Mouse (Mus musculus): ENCODE measurements around the gene Nt5e. TPM values are rescaled to one million over a fixed set of nuclear protein-coding genes. Genes with fewer than 3 reads are reported as not detected.

Gene Nt5e
- polyA plus RNA-seq, 1 experiment from 2014 or later: 2.4 TPM

DNA sequence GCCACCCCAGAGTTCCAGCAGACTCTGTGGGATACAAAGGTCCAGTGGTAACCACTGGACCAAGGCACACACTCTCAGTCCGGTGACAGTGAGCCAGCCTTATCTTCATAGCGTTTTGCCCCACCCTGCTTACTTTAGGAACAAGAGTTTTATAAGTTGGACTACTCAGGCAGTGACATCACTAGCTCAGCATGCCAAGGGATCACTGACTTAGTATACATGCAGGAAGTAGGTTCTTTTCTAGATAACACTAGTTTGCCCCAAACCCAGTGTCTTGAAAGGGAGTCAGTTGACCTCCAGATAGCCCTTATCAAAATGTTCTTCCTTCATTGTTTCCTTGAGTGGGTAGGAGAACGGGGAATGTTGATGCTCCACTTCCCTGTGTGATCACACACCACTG lies 2.4 kb upstream of the Nt5e start:
- Histone ChIP-seq H3K4me1 (peaks cover 7% of the 10 kb centered on the region; the same call in 1 of the 2 replicates), H3K27ac (no peak overlapping the region), H3K36me3 (no peaks in the 10 kb centered on the region), H3K9me3 (0 out of 2 replicates have a peak, but pooled peaks cover 6% of the 10 kb centered on the region), H3K27me3 (ENCODE audit: insufficient read depth, poor library complexity, severe bottlenecking) (peaks cover 18% of the 10 kb centered on the region), H3K4me3 (no peak overlapping the region)
- WGBS: 63% methylated on average over 3 of the region's 3 CpGs
- DNase-seq (ENCODE audit: low spot score): no peak

DNA sequence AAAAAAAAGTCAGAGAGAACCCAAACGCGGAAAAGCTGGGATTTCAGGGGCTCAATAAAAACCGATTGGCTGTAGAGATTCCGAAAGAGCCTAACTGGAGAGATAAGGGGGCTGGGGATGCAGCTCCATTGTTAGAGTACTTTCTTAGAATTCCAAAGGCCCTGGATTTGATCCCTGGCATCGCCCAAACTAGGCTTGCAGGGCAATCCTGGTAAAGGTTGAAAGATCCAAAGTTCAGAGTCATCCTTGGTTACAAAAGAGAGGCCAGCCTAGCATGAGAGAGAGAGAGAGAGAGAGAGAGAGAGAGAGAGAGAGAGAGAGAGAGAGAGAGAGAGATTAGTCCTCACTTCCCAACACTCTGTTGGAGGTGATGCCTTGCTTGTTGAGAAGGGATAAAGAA lies 1.7 kb downstream of the Nt5e start:
- H3K4me1 ChIP-seq: peaks cover 7% of the 10 kb centered on the region; the same call in 1 of the 2 replicates
- 0 out of 2 replicates have a peak, but pooled peaks cover 6% of the 10 kb centered on the region for H3K9me3 ChIP-seq
- H3K27ac ChIP-seq: no peak overlapping the region
- no peak overlapping the region for H3K4me3 ChIP-seq
- 16% methylated on average over 5 of the region's 5 CpGs for WGBS
- H3K27me3 ChIP-seq (ENCODE audit: insufficient read depth, poor library complexity, severe bottlenecking): peaks cover 35% of the 10 kb centered on the region
- DNase-seq (ENCODE audit: low spot score): no peak
- no peaks in the 10 kb centered on the region for H3K36me3 ChIP-seq

DNA sequence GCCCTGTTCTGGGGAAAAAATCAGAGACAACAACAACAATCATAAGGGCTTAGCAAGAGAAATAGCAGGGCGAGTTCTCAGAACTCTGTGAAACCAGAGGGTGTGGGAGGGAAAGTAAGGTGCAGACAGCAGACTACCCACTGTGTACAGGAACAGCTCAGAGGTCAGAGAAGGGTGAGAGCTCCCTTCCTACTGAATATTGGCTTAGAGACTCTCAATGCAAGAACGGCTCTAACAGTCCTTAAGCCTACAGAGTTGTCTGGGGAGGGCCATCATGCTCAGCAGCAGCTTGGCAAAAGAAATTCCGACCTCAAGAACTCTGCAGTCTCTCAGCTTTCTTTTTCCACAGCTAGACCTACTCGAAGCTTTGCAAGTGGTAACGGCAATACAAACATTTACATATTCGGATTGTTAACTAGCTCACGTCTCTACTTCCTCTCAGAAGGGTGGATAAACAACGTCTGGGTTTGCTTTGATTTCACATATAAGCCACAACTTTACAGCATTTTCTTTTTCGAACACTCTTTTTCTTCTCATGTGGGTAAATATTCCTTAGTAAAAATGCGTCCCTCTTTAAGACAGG lies 2.3 kb downstream of the Nt5e start:
- no peaks in the 10 kb centered on the region for H3K36me3 ChIP-seq

DNA sequence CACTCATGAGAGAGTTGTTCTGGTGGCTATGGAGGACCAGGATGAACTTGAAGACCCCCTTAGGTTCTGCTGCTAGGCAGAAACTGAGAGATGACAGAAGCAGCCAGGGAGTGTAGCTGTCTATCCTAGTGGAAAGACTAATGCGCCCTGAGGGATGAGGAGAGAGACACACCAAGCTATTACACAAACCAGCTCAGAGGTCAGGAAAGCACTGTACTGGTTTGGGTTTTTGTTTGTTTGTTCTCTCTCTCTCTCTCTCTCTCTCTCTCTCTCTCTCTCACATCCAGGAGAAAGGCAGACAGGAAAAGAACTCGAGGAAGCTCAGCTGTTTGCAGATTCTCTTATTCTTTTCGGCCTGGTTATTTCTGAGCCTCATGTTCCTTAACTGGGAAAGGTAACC lies 3.3 kb downstream of the Nt5e start:
- H3K27ac ChIP-seq: no peak overlapping the region
- H3K4me1 ChIP-seq: peaks cover 7% of the 10 kb centered on the region; the same call in 1 of the 2 replicates
- no peak overlapping the region for H3K4me3 ChIP-seq
- no peaks in the 10 kb centered on the region for H3K36me3 ChIP-seq
- peaks cover 35% of the 10 kb centered on the region for H3K27me3 ChIP-seq (ENCODE audit: insufficient read depth, poor library complexity, severe bottlenecking)
- H3K9me3 ChIP-seq: no peaks in the 10 kb centered on the region
- WGBS: 77% methylated on average over 3 of the region's 3 CpGs
- DNase-seq (ENCODE audit: low spot score): no peak

More for the DNA sequence above, 2.3 kb downstream of the Nt5e start:
- DNase-seq (ENCODE audit: low spot score): no peak
- Histone ChIP-seq H3K27ac (no peak overlapping the region), H3K4me1 (peaks cover 7% of the 10 kb centered on the region; the same call in 1 of the 2 replicates), H3K9me3 (0 out of 2 replicates have a peak, but pooled peaks cover under 1% of the 10 kb centered on the region), H3K27me3 (ENCODE audit: insufficient read depth, poor library complexity, severe bottlenecking) (peaks cover 35% of the 10 kb centered on the region), H3K4me3 (no peak overlapping the region)
- 39% methylated on average over 10 of the region's 10 CpGs for WGBS

DNA sequence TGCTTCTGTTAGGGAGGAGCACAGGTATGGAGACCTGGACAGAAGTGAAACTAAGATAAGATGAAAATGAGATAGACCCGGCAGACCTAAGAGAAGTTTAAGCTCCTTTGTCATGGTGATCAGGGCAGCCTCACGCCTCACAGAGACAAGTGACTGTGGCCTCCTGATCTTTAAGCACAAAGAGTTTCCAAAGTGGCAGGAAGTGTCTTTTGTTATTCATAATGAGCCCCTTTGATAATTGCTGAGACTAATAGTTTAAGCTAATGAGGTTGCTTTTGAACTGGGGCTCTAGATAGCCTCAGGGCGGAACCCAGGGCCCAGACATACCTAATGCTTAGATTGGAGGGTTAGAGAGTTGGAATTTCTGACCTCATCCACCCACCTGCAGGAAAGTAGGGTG lies 5.5 kb downstream of the Nt5e start:
- Histone ChIP-seq H3K27me3 (ENCODE audit: insufficient read depth, poor library complexity, severe bottlenecking) (peaks cover 35% of the 10 kb centered on the region), H3K4me3 (no peak overlapping the region), H3K36me3 (no peaks in the 10 kb centered on the region), H3K27ac (no peak overlapping the region), H3K9me3 (no peaks in the 10 kb centered on the region), H3K4me1 (peaks cover 5% of the 10 kb centered on the region; the same call in 1 of the 2 replicates)
- no peak for DNase-seq (ENCODE audit: low spot score)
- 43% methylated on average over 3 of the region's 3 CpGs for WGBS

DNA sequence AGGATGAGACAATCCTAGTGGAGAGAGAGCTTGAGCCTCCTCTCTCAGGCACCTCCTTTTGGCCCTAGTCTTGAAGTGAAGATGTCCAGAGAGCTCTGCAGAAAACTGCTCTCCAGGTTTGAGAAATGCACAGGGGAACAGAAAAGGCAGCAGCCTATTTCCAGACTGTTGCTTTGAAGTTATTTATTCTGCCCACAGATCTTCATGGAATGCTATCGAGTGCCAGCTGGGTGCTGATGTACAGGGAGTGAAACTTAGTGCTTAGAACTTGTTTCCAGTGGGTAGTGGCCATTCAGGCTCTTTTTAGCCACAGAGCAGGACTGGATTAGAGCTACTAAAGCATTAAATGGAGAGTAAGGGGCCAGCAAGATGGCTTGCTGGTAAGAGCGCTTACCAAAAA lies 8.8 kb downstream of the Nt5e start:
- H3K4me1 ChIP-seq: no peaks in the 10 kb centered on the region
- H3K27me3 ChIP-seq (ENCODE audit: insufficient read depth, poor library complexity, severe bottlenecking): peaks cover 5% of the 10 kb centered on the region
- H3K27ac ChIP-seq: no peak overlapping the region
- no peak for DNase-seq (ENCODE audit: low spot score)
- no peaks in the 10 kb centered on the region for H3K36me3 ChIP-seq
- H3K4me3 ChIP-seq: no peak overlapping the region
- 53% methylated on average over 1 of the region's 2 CpGs for WGBS
- no peaks in the 10 kb centered on the region for H3K9me3 ChIP-seq

DNA sequence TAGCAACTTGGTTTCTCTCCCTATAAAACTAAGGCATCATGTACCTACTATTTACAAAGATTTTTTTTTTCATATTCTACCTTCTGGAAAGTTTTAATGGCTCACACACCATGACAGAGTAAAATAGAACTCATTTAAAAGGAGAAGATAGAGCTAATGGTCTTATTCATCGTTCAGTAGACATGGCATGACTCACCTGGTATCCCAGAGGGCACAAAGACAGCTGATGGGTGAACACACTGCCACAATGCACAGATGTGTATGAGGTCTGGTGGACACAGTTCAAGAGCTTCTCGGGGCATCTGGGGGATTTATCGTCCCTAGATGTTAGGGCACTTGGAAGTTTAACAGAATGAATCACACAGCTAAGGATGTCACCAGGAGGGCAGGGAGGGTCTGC lies 13.8 kb downstream of the Nt5e start:
- Histone ChIP-seq H3K36me3 (no peaks in the 10 kb centered on the region), H3K27ac (no peak overlapping the region), H3K9me3 (no peaks in the 10 kb centered on the region), H3K27me3 (ENCODE audit: insufficient read depth, poor library complexity, severe bottlenecking) (no peaks in the 10 kb centered on the region), H3K4me1 (no peaks in the 10 kb centered on the region), H3K4me3 (no peak overlapping the region)
- WGBS: 72% methylated on average over 3 of the region's 3 CpGs
- no peak for DNase-seq (ENCODE audit: low spot score)

DNA sequence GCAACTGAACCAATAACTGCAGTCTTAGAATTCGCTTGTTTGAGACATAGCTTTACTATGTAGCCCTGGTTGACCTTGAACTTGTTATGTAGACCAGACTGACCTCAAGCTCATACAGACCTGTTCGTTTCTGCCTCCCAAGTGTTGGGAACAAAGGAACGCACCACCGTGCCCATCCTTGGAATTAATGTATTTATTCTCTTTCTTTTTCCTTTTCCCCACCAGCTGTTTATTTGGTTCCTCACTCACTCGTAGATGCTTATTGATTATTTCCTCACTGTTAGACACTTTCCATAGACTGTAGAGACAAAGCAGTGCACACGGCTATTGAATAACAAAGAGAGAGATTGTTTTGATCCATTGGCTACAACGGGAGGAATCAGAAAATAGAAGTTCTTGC lies 15.2 kb downstream of the Nt5e start:
- WGBS: 76% methylated on average over 7 of the region's 7 CpGs
- H3K27ac ChIP-seq: no peak overlapping the region
- H3K9me3 ChIP-seq: no peaks in the 10 kb centered on the region
- H3K27me3 ChIP-seq (ENCODE audit: insufficient read depth, poor library complexity, severe bottlenecking): no peaks in the 10 kb centered on the region
- no peak for DNase-seq (ENCODE audit: low spot score)
- H3K4me1 ChIP-seq: peaks cover under 1% of the 10 kb centered on the region; the same call in 1 of the 2 replicates
- H3K36me3 ChIP-seq: no peaks in the 10 kb centered on the region
- H3K4me3 ChIP-seq: no peak overlapping the region

DNA sequence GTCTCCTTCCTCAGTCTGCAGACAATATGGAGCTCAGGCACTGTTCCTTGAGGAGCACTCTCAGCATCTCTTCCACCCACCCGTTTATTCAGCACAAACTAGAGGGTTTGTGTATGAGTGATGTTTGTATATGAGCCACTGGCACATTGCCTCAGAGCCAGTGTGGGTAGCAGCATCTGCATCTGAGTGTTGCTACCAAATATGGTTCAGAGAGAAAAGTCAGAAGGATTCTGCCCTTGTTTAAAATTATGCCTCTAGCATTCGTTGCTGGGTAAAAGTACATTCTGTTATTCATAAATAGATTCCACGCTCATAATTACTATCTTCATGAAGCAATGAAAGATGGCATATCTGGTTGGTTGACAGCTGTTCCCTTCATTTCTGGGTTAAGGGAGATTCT lies 15.7 kb downstream of the Nt5e start:
- no peak overlapping the region for H3K4me3 ChIP-seq
- no peaks in the 10 kb centered on the region for H3K9me3 ChIP-seq
- 81% methylated on average over 3 of the region's 3 CpGs for WGBS
- H3K27ac ChIP-seq: no peak overlapping the region
- no peaks in the 10 kb centered on the region for H3K36me3 ChIP-seq
- no peaks in the 10 kb centered on the region for H3K27me3 ChIP-seq (ENCODE audit: insufficient read depth, poor library complexity, severe bottlenecking)
- DNase-seq (ENCODE audit: low spot score): no peak
- H3K4me1 ChIP-seq: peaks cover 3% of the 10 kb centered on the region; the same call in 1 of the 2 replicates

DNA sequence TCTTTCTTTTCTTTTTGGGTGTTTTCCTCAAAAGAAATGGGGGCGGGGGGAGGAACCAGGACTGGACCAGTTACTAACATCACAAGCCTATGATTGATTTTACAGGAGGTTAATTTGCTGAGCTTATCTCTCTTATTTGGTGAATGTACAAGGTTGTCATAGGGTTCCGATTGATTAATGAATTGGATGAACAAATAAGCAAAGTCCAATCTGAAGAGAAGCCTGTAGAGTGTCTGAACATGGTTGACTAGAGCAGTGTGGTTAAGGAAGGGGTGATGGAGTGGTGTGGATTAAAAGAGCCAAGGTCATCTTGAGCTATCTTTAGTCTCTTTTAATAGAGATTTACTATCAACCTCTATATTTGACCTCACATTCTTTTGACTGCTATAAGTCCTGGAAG lies 17.4 kb downstream of the Nt5e start:
- no peak for DNase-seq (ENCODE audit: low spot score)
- Histone ChIP-seq H3K27me3 (ENCODE audit: insufficient read depth, poor library complexity, severe bottlenecking) (no peaks in the 10 kb centered on the region), H3K4me3 (no peak overlapping the region), H3K4me1 (peaks cover 3% of the 10 kb centered on the region; the same call in 1 of the 2 replicates), H3K27ac (no peak overlapping the region), H3K9me3 (no peaks in the 10 kb centered on the region), H3K36me3 (no peaks in the 10 kb centered on the region)
- WGBS: 83% methylated on average over 2 of the region's 2 CpGs

DNA sequence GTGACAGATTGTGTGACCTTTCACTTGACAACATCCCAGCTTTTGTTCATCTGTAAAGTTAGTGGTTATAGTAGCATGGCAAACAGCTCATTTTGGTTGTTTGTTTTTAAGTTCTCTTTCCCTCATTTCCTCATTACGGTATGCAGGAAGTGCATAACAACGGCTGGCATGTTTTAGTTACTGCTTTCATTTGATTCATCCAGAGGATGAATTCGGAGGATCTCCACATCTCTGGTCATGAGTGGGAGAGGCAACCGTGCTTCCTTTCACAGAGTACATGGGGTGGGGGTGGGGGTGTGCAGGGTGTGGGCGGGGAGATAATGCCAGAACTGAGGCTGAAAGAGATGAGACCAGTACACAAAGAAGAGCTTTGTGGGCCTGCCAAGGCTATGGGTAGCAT lies 19.9 kb downstream of the Nt5e start:
- Histone ChIP-seq H3K4me3 (no peak overlapping the region), H3K9me3 (no peaks in the 10 kb centered on the region), H3K4me1 (peaks cover 3% of the 10 kb centered on the region; the same call in 1 of the 2 replicates), H3K27me3 (ENCODE audit: insufficient read depth, poor library complexity, severe bottlenecking) (no peaks in the 10 kb centered on the region), H3K36me3 (no peaks in the 10 kb centered on the region), H3K27ac (no peak overlapping the region)
- 66% methylated on average over 5 of the region's 5 CpGs for WGBS
- no peak for DNase-seq (ENCODE audit: low spot score)

DNA sequence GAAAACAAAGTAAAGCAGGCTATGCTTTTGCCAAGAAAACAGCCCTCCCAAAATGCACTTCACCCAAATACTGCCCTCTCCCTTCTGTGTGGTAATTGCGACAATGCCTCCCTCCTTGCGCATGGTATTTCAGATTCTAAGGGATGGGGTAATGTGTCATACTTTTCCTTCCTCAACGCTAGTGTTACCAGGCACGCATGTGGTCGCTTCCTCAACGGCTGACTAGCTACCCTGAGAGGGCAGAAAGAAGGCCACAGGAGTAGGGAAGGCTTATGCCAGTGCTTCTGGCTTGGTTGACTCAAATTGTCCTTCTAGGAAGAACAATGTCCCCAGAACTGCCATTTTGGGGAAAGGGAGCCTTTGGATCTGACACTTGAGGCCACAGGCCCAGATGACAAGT lies 21.6 kb downstream of the Nt5e start:
- Histone ChIP-seq H3K4me3 (no peak overlapping the region), H3K27me3 (ENCODE audit: insufficient read depth, poor library complexity, severe bottlenecking) (no peaks in the 10 kb centered on the region), H3K36me3 (no peaks in the 10 kb centered on the region), H3K9me3 (no peaks in the 10 kb centered on the region), H3K27ac (no peak overlapping the region), H3K4me1 (peaks cover 3% of the 10 kb centered on the region; the same call in 1 of the 2 replicates)
- no peak for DNase-seq (ENCODE audit: low spot score)
- WGBS: 88% methylated on average over 6 of the region's 6 CpGs

DNA sequence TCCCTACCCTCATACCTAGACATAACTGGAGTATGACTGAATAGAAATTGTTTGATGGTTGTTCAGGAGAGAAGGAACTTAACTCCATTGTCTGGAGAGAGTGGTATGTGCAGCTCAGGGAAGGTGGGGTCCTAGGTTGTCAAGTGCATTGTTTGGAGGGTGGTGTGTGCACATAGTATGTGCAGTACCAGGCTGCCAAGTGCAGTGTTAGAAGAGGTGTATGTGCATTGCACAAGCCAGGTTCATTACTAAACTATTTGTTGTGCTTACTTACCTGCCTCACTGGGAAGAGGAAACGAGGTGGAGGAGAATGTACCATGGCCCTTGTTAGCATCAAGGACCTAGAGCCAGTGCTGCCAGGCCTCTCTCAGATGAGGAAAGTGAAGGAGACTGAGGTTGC lies 23.3 kb downstream of the Nt5e start:
- no peak for DNase-seq (ENCODE audit: low spot score)
- no peaks in the 10 kb centered on the region for H3K36me3 ChIP-seq
- H3K9me3 ChIP-seq: no peaks in the 10 kb centered on the region
- H3K27ac ChIP-seq: no peak overlapping the region
- H3K4me1 ChIP-seq: peaks cover 3% of the 10 kb centered on the region; the same call in 1 of the 2 replicates
- H3K27me3 ChIP-seq (ENCODE audit: insufficient read depth, poor library complexity, severe bottlenecking): no peaks in the 10 kb centered on the region
- WGBS: 64% methylated on average over 1 of the region's 1 CpGs
- no peak overlapping the region for H3K4me3 ChIP-seq

DNA sequence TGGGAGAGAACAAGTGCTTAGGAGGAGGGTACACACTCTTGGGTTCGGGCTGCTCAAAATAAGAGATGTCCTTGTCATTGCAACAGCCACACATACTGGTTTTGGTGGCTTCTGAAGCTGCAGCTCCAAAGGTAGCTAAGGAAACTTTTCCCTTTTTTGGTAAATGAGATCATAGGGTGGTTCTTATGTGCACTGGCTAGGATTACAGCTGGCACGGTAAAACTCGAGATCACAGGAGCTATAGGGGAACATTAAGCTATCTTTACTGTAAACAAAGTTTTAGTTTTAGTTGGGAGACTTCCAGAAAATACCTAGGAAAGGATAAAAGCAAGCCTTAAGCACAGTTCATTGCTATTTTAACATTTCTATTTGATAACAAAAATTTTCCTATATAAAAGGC lies 24.2 kb downstream of the Nt5e start:
- H3K36me3 ChIP-seq: no peaks in the 10 kb centered on the region
- DNase-seq (ENCODE audit: low spot score): no peak
- H3K27me3 ChIP-seq (ENCODE audit: insufficient read depth, poor library complexity, severe bottlenecking): no peaks in the 10 kb centered on the region
- no peak overlapping the region for H3K27ac ChIP-seq
- no peaks in the 10 kb centered on the region for H3K9me3 ChIP-seq
- H3K4me3 ChIP-seq: no peak overlapping the region
- WGBS: 51% methylated on average over 3 of the region's 3 CpGs
- peaks cover 3% of the 10 kb centered on the region; the same call in 1 of the 2 replicates for H3K4me1 ChIP-seq

All from heart, embryonic 10.5 days (tissue).